Mouse (Mus musculus) layer of hippocampus, adult 18-20 months (tissue): ENCODE data around the gene Mcemp1. TPM values are rescaled to one million over a fixed set of nuclear protein-coding genes. Genes with fewer than 3 reads are reported as not detected.
A peak's percentile ranks its signal among the peaks of the same experiment; 100 is the strongest.

Experiments used
- DNase-seq, 2 experiments: peaks; one replicate each; pipeline ENCODE4 v3.0.0; 2022; ENCODE audit warnings: low spot score in 2 of 2
- long read RNA-seq: library from polyadenylated mRNA; stranded (forward); transcript quantifications from one replicate; pipeline ENCODE4 v2.0.0, GENCODE M21; 2021
- total RNA-seq, 2 experiments: library from RNA; stranded (reverse); gene quantifications; 2 replicates each; pipeline ENCODE4 v1.2.3; 2021

The Mcemp1 gene
- under 1 TPM in 1 of 2 experiments, not detected in 1; 0.23 TPM for total RNA-seq
- long read RNA-seq, partial matches to known transcripts, result 0 of 1 reads
- long read RNA-seq, other reads (novel, unspliced or antisense), result 1 of 1 reads

GRCm38 (mm10) chr8:3665507-3665906 lies at the start of gene Mcemp1:
Gene Mcemp1, plus strand, starts transcription at chr8:3665754.
- DNase-seq, result no peak

- DNase-seq, result peak; percentile 98 to 100
These were observed 44.2 kb upstream of the Mcemp1 start, which contains the start of the genes Xab2 and Pet100 for GRCm38 (mm10) chr8:3621199-3621970. Gene Xab2, minus strand, starts transcription at chr8:3621316. Gene Pet100, plus strand, starts transcription at chr8:3621548.

- DNase-seq, result no peak
These were observed 43.4 kb upstream of the Mcemp1 start for GRCm38 (mm10) chr8:3622119-3622518.

GRCm38 (mm10) chr8:3625445-3625844 lies 40.1 kb upstream of the Mcemp1 start, which contains the start of gene Pcp2:
Gene Pcp2, minus strand, starts transcription at chr8:3625545.
- no peak for DNase-seq

GRCm38 (mm10) chr8:3626971-3627370 lies 38.6 kb upstream of the Mcemp1 start:
- no peak for DNase-seq

- DNase-seq, result peak in 1 of 2 experiments; percentile 53
These were observed 37.5 kb upstream of the Mcemp1 start for GRCm38 (mm10) chr8:3628014-3628413.

GRCm38 (mm10) chr8:3630647-3631477 lies 34.7 kb upstream of the Mcemp1 start, which contains the start of gene Stxbp2:
Gene Stxbp2, plus strand, starts transcription at chr8:3630955.
- DNase-seq, result peak; percentile 67 to 77

GRCm38 (mm10) chr8:3631478-3631875 lies 34.1 kb upstream of the Mcemp1 start:
- no peak for DNase-seq

- DNase-seq, result peak in 1 of 2 experiments; percentile 27
These were observed 19.8 kb upstream of the Mcemp1 start for GRCm38 (mm10) chr8:3645804-3646203.

GRCm38 (mm10) chr8:3646824-3647531 lies 18.6 kb upstream of the Mcemp1 start:
- no peak for DNase-seq

- no peak for DNase-seq
These were observed 18.0 kb upstream of the Mcemp1 start for GRCm38 (mm10) chr8:3647561-3647960.

GRCm38 (mm10) chr8:3648268-3648667 lies 17.3 kb upstream of the Mcemp1 start:
- DNase-seq, result no peak

GRCm38 (mm10) chr8:3648990-3649389 lies 16.6 kb upstream of the Mcemp1 start:
- no peak for DNase-seq

GRCm38 (mm10) chr8:3652845-3653244 lies 12.7 kb upstream of the Mcemp1 start:
- no peak for DNase-seq

GRCm38 (mm10) chr8:3654726-3655508 lies 10.6 kb upstream of the Mcemp1 start:
- no peak for DNase-seq

- no peak for DNase-seq
These were observed 10.0 kb upstream of the Mcemp1 start, which contains the start of gene Retn for GRCm38 (mm10) chr8:3655526-3655925. Gene Retn, plus strand, starts transcription at chr8:3655770.

GRCm38 (mm10) chr8:3656725-3657381 lies 8.7 kb upstream of the Mcemp1 start:
- DNase-seq, result peak in 1 of 2 experiments; percentile 21

- no peak for DNase-seq
These were observed 4.7 kb upstream of the Mcemp1 start for GRCm38 (mm10) chr8:3660889-3661288.

GRCm38 (mm10) chr8:3664405-3664804 lies 1.1 kb upstream of the Mcemp1 start:
- DNase-seq, result no peak

GRCm38 (mm10) chr8:3670388-3670787 lies 4.8 kb downstream of the Mcemp1 start:
- no peak for DNase-seq
